Mouse (Mus musculus): Measurements from ENCODE around the gene Zfp13.
"Not testable (repeated sequence)": the region's sequence is repeated elsewhere in the genome, so short reads cannot be mapped to it uniquely, and the experiment has no call there.

The Zfp13 gene

DNA sequence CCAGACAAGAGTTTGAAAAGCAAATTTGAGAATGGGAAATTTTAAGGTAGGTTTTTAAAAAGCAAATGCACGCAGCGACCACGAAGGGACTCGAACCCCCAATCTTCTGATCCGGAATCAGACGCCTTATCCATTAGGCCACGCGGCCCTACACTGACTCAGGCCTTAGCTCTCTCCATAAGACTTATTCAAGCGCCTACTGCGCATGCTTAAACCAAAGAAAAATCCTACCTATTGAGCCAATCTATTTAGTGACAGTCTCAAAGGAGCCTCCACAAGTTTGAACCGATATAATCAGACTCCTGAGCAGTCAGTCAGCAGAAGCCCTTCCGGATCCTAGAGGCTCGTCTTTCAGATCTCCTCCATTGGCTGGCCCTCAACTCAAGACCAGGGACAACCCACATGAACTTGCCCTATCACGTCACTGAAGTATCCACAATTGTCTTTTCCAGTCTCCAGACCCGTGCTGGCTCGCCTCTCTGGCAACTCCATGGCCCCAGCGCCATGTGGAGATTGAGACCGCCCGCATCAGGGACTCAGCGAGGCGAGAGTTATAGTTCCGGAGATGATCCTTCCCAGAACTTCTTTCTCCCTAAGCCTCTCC, 49.0 kb downstream of the Zfp13 start:
- DNase-seq (ENCODE audit: low spot score): peak; percentile 90

GRCm38 (mm10) chr17:23549441-23549840, 49.8 kb downstream of the Zfp13 start:
- DNase-seq (ENCODE audit: low spot score): no peak

GRCm38 (mm10) chr17:23548615-23549014, 50.7 kb downstream of the Zfp13 start:
- DNase-seq (ENCODE audit: low spot score): peak; percentile 71

GRCm38 (mm10) chr17:23547681-23548443, 51.4 kb downstream of the Zfp13 start:
- no peak for DNase-seq (ENCODE audit: low spot score)

DNA sequence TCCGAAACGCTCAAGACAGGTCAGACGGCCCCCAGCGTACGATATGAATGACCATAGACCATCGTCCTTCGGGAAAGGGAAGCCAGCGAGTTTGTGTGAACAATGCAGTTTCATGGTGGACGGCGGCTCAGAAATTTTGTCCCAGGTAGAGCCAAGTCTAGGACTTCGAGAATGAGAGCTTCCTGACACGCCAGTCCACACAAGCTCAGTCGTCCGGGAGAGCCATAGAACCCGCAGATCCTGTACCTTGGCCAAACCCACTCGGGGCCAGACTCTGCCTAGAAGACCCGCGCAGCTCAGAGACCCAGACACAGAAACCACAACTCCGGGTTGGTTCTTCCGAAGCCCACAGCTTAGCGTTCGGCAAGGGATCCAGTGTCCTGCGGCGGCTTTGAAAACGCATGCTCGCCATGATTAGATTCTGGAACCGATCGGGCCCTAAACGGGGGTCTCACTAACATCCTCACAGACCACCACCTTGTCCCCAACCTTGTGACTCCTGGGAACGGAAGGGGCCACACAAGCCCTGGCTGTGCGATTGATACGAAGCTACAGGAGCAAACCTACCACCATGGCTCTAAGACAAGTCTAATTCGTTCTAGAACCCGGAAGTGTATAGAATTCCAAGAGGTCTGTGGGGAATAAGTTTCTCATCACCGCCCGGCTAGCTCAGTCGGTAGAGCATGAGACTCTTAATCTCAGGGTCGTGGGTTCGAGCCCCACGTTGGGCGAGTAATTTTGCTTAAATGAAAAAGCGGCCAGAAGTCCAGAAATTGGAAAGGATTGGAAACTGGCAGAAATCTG, 52.4 kb downstream of the Zfp13 start:
- peak; percentile 82 for DNase-seq (ENCODE audit: low spot score)

DNA sequence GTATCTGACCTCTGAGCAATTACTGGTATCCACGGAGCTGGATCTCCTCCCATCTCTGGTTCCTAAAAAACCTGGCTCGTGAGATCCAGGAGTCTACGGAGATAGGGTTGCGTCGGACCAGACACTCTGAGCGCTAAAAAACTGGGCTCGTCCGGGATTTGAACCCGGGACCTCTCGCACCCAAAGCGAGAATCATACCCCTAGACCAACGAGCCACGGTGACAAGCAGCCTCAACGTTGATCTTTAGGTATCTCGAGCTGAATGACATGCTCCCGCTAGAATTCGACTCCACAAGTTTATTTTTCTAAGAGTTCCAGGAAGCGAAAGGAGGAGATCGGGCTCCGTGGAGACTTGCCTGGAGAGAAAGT, 53.0 kb downstream of the Zfp13 start:
- DNase-seq (ENCODE audit: low spot score): peak; percentile 78

- peak; percentile 37 for DNase-seq (ENCODE audit: low spot score)
Measured at GRCm38 (mm10) chr17:23545841-23546240, 53.4 kb downstream of the Zfp13 start.

- DNase-seq (ENCODE audit: low spot score): no peak
Measured at GRCm38 (mm10) chr17:23544766-23545165, 54.5 kb downstream of the Zfp13 start.

GRCm38 (mm10) chr17:23543983-23544382, 55.3 kb downstream of the Zfp13 start:
- DNase-seq (ENCODE audit: low spot score): no peak

- DNase-seq (ENCODE audit: low spot score): no peak
Measured at GRCm38 (mm10) chr17:23543325-23543724, 56.0 kb downstream of the Zfp13 start.

DNA sequence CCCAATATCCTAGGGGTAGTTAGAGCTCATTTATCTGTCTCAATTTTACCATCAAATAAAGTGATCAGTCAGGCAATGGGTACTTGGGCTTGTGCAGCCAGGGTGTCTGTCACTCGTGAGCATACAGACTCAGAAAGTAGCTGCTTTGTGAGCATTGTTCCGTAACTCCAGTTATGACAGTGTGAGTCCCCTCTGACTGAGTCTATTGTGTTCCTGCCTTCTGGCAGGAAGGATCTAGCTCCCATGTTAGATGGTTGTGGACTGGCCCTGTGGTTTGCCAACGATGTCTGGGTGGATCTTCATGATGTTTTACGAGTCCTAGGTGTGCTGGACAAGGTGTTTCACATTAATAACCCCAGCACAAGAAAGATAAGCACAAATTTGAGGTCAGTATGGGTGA, 56.5 kb downstream of the Zfp13 start:
- peak; percentile 31 for DNase-seq (ENCODE audit: low spot score)

DNA sequence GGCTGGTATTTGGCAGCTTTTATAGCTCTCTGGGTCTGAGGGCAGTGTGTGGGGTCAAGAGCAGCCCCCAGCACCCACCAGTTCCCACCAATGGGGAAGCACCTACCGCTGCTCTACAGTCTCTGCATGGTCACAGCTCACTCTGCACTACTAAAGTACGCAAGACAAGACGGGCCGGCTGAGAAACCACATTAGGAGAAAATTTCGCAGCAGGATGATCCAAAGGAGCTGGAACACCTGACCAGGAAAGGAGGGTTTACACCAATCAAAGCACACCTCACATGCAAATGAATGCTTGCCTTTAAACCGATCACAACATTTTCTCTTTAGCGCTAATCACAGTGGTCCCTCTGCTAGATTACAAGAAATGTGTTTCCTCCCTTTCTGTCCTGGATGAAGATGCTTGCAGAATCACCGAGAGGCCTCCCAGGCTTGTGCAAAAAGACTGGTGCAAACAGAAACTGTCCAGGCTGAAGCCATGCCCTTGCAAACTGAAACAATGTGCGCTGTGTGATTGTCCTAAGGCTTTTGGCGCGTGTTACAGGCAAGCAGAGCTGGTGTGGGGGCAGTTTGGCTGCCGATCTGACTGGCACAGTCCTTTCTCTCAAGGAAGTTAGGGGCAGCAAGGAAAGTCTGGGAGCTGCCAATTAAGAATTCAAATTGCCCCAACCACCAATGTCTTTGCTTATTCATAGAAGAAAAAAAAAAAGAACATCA, 57.1 kb downstream of the Zfp13 start:
- DNase-seq (ENCODE audit: low spot score): peak; percentile 54

GRCm38 (mm10) chr17:23540605-23541475, 58.4 kb downstream of the Zfp13 start:
- DNase-seq (ENCODE audit: low spot score): peak; percentile 37

- no peak for DNase-seq (ENCODE audit: low spot score)
Measured at GRCm38 (mm10) chr17:23540106-23540505, 59.2 kb downstream of the Zfp13 start.

GRCm38 (mm10) chr17:23539608-23540007, 59.7 kb downstream of the Zfp13 start:
- DNase-seq (ENCODE audit: low spot score): no peak

DNA sequence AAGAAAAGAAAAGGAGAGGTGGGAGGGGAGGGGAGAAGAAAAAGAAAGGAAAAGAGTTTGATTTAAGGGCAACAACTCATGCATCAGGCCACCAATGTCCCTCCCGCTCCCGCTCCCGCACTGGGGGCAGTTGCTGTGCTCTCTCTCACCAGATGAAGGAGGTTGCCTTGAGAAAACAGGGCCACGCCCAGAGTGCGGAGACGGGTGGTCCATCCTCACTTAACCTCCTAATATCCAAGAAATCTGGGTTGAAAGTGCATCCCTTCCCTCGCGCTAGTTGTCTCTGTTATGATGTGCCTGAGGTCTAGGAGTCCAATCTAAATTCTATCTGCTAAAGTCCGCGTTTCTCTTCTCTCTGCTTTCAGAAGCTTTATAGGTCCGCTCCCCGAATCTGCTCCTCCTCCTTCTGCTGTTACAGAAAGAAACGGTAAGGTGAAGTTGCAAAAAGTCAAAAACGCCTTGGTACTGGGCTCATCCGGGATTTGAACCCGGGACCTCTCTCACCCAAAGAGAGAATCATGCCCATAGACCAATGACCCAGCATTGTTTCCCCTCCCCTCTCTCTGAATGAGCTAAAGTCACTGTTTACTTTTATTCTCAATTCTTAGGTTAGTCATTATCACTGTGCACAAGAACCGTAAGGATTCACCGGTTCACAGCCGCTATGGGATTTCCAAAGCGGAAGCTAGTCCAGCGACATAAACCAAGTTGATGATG, 60.8 kb downstream of the Zfp13 start:
- DNase-seq (ENCODE audit: low spot score): no peak

- DNase-seq (ENCODE audit: low spot score): no peak
Measured at GRCm38 (mm10) chr17:23537554-23538255, 61.6 kb downstream of the Zfp13 start.

DNA sequence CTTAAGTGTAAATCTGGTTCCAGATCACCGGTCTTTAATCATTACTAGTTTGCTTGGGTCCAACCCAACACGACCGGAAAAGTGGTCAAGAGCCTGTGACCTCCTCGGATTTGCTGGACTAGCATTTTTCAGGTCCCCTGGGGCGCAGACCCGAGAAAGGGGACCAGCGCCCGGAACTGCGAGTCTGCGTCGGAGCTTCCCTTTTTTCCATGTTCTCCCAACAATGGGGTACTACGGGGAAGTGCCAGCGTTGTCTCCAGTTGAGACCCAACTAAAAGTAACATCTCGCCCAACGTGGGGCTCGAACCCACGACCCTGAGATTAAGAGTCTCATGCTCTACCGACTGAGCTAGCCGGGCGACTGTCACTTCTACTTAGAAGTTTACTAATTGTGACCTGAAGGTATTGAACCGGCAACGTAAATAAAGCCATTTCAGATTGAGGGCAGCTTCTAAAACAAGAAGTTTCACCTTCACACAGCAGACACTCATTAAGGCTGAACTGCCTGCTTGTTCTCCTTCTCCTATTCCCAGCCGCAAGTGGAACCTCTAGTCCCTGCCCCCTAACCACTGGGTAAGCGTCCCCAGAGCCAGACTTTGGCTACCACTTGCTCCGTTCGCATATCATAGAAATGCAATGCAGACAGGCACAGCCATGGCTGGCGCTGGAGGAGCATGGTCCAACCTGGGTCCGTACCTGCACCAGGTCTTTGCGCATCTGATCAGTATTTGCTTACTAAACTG, 64.1 kb downstream of the Zfp13 start:
- not testable (repeated sequence) for DNase-seq (ENCODE audit: low spot score)
